Mouse (Mus musculus) neural tube, embryonic 13.5 days (tissue): ENCODE measurements at regions not wholly inside any gene's neighbourhood (a gene's known extent, or its start where the extent isn't known, plus 50 kb on each side); places are given as distances from the start of the nearest gene placed in this dataset.

ENCODE experiments used
- ATAC-seq: fragments of 200-750 bp; cut with Nextera tagmentation; 2 replicates; pipeline ENCODE4 v1.8.0; 2017; ENCODE audit warnings: low read depth, mild to moderate bottlenecking, moderate TSS enrichment, moderate library complexity
- H3K27ac ChIP-seq: fragments of 300-500 bp; sonication (generic); replicated peaks from 2 replicates; pipeline ENCODE4 v1.5.1; 2015; ENCODE audit warnings: moderate library complexity, mild to moderate bottlenecking, inconsistent platforms
- H3K27me3 ChIP-seq: fragments of 300-500 bp; sonication (generic); 2 replicates; pipeline ENCODE4 v1.6.1; 2015; ENCODE audit warnings: mild to moderate bottlenecking, inconsistent platforms
- H3K36me3 ChIP-seq: fragments of 300-500 bp; sonication (generic); 2 replicates; pipeline ENCODE4 v1.6.1; 2015; ENCODE audit warnings: mild to moderate bottlenecking, inconsistent platforms
- H3K4me1 ChIP-seq: fragments of 300-500 bp; sonication (generic); replicated peaks from 2 replicates; pipeline ENCODE4 v1.6.1; 2015; ENCODE audit warnings: inconsistent platforms
- H3K4me2 ChIP-seq: fragments of 300-500 bp; sonication (generic); 2 replicates; pipeline ENCODE4 v1.6.1; 2015; ENCODE audit warnings: inconsistent platforms, mild to moderate bottlenecking, moderate library complexity
- H3K4me3 ChIP-seq: fragments of 300-500 bp; sonication (generic); 2 replicates; pipeline ENCODE4 v1.5.1; 2015; ENCODE audit warnings: mild to moderate bottlenecking, inconsistent platforms
- H3K9ac ChIP-seq: fragments of 300-500 bp; sonication (generic); 2 replicates; pipeline ENCODE4 v1.6.1; 2015; ENCODE audit warnings: moderate library complexity, mild to moderate bottlenecking, inconsistent platforms
- H3K9me3 ChIP-seq: fragments of 300-500 bp; sonication (generic); 2 replicates; pipeline ENCODE4 v1.6.1; 2016; ENCODE audit warnings: inconsistent platforms
- WGBS: fragments of 180-500 bp; shearing (Covaris S2); methylation state at CpG from one replicate; pipeline ENCODE4 v1.1.7; 2015; 5-methylcytosine and 5-hydroxymethylcytosine counted together

DNA sequence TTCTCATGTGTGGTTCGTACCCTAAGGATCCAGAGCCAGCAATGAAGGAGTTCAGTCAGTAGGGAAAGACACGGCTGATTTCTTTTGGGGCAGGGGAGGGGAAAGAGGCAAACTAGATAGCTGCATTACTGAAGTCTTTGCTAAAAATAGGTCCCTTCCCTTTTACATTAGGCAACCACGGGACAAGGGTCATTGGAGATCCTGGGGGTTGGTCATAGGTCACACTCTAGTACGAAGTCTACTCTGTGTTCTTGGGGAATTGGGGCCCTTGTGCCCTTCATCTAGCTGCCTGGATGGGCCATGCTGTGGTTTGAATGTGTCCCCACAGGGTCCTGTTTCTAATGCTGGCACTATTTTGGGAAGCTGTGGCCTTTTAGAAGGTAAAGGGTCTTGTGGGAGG lies 229.6 kb upstream of the 4931429L15Rik start:
- WGBS: 77% methylated on average over 4 of the region's 4 CpGs
- H3K4me1 ChIP-seq: no peaks in the 10 kb centered on the region
- ATAC-seq: no peak

DNA sequence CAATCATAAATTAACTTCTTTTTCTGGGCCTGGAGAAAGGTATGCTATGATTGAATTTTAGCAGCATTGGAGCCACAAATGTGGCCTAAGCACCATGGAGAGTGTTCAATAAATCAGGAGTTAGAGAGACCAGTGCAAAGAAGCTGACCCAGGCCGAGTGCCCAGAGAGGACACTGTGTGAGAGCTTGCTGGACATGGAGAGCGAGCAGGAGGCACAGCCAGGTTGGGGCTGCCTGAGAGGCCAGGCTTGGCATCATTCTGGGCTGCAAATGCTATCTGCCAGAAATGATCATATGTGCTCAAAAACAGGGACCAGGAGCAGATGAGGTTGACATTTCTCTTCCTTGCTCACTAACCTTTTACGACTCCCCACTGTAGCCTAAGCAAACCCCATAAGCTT lies 224.5 kb upstream of the 4931429L15Rik start:
- H3K36me3 ChIP-seq: no peaks in the 10 kb centered on the region
- no peak overlapping the region for H3K27ac ChIP-seq
- no peaks in the 10 kb centered on the region for H3K9me3 ChIP-seq
- H3K4me3 ChIP-seq: no peak overlapping the region
- H3K9ac ChIP-seq: no peak overlapping the region
- no peaks in the 10 kb centered on the region for H3K4me1 ChIP-seq
- no peak for ATAC-seq
- 84% methylated on average over 3 of the region's 3 CpGs for WGBS
- no peaks in the 10 kb centered on the region for H3K27me3 ChIP-seq
- no peak overlapping the region for H3K4me2 ChIP-seq

More for the DNA sequence above, 229.6 kb upstream of the 4931429L15Rik start:
- no peaks in the 10 kb centered on the region for H3K9me3 ChIP-seq
- H3K4me3 ChIP-seq: no peak overlapping the region
- H3K9ac ChIP-seq: no peak overlapping the region
- H3K4me2 ChIP-seq: no peak overlapping the region
- no peak overlapping the region for H3K27ac ChIP-seq
- H3K27me3 ChIP-seq: no peaks in the 10 kb centered on the region
- no peaks in the 10 kb centered on the region for H3K36me3 ChIP-seq

DNA sequence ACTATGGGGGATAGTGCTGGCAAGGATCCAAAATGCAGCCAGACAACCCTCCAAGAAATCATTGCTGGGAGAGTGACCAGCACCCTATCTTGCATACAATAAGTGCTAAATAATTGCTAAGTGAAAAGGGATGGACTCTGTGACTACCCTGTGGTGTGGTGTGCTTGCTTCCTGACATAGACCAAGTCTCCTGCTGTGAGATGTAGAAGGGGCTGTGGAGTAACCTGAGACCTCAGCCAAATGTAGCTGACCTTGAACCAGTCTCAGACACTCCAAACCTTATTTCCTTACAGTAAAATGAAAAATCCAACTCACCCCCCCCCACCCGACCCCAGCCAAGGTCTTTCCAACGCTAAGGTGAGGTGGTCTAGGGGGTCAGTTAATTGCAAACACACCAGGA lies 221.2 kb upstream of the 4931429L15Rik start:
- no peaks in the 10 kb centered on the region for H3K27me3 ChIP-seq
- ATAC-seq: no peak
- no peak overlapping the region for H3K4me2 ChIP-seq
- H3K27ac ChIP-seq: no peak overlapping the region
- WGBS: 64% methylated on average over 2 of the region's 2 CpGs
- no peak overlapping the region for H3K9ac ChIP-seq
- no peaks in the 10 kb centered on the region for H3K9me3 ChIP-seq
- H3K4me1 ChIP-seq: 0 out of 2 replicates have a peak, but pooled peaks cover 5% of the 10 kb centered on the region
- no peak overlapping the region for H3K4me3 ChIP-seq
- H3K36me3 ChIP-seq: no peaks in the 10 kb centered on the region

DNA sequence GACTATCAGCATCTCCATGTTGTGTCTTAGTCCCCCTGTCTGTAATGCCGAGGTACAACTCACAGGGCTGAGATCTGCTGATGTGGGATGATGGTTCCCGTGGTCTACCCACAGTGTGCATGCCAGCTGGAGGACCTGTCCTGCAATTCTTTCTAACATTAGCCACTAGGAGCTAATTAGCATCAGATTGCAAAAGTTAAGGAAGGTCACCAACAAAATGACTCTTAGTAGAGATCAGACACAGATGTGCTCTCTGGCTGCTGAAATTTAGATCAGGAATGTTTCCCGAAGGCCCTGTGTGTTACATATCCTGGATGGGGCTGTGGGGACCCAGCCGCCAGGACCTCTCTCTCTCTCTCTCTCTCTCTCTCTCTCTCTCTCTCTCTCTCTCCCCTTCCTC lies 218.8 kb upstream of the 4931429L15Rik start:
- Histone ChIP-seq H3K9me3 (no peaks in the 10 kb centered on the region), H3K4me2 (no peak overlapping the region), H3K4me1 (0 out of 2 replicates have a peak, but pooled peaks cover 5% of the 10 kb centered on the region), H3K27ac (no peak overlapping the region), H3K27me3 (no peaks in the 10 kb centered on the region), H3K9ac (no peak overlapping the region), H3K4me3 (no peak overlapping the region), H3K36me3 (no peaks in the 10 kb centered on the region)
- ATAC-seq: no peak
- 80% methylated on average over 4 of the region's 4 CpGs for WGBS

DNA sequence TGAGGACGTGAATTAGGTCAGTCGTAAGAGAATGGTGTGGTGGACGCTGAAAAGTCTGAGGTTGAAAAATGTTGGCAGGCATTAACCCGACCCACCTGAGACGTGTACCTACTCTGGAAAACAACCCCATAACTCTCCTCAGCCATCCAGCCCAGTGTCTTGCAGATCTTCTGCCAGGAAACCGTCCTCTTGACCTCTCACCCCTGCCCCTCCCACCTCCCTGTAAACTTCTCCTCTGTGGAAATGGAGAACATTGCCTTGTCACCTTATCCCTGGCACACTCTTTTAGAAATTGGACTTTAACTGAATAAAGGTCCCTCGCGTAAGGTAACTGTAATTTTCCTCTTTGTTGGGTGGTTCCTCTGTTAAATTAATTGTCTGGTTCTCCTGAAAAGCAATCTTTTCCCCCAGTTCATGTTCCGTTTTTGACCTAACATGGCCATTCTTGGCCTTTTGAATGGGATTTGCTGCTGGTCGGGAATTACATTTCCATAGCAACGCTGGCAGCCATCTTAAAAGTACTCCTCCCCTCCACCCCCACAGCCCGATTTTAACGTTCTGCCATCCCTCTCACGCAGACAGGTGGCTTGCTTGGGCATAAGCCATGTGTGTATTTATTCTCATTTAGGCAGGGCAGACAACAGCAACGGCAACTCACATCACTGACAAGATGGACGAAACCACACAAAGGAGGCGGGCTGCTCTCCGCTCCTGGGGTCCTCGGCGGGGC lies 196.8 kb upstream of the 4931429L15Rik start:
- WGBS: 79% methylated on average over 20 of the region's 20 CpGs
- no peaks in the 10 kb centered on the region for H3K9me3 ChIP-seq
- H3K36me3 ChIP-seq: no peaks in the 10 kb centered on the region
- no peak overlapping the region for H3K4me2 ChIP-seq
- no peaks in the 10 kb centered on the region for H3K4me1 ChIP-seq
- H3K27me3 ChIP-seq: no peaks in the 10 kb centered on the region
- no peak overlapping the region for H3K4me3 ChIP-seq
- no peak for ATAC-seq
- no peak overlapping the region for H3K27ac ChIP-seq
- no peak overlapping the region for H3K9ac ChIP-seq

DNA sequence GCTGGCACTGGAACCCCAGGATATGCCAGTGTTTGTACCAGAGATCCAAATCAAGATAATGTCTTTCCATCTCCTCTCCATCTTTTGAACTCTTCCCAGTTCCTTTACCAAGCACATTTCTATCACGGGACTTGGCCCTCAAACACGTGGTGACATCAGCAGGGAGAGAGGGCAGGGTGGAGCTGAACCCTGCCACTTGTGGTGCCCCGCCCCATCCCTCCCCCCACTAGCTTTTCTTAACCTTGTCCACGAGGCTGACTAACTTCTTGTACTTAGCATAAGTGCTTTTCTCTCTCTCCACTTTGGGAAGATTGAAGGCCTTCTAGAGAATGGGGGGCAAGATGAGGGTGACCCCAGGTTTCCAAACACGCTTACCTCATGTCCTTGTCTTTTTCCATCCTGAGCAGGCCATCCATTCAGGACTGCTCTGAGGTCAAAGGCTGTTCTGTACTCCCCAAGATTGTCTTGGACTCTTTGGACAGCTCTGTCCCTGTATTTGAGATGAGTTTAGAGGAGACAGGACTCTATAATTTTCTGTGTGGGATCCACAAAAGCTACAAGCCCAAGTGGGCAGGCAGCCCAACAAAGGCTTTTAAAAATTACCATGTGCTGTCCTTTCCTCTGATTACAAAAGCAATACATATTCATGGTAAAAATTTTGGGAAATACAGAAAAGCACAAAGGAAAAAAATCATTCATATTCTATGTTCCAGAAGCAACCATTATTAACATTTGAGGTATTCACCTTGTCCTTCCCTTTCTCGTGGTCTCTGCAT lies 192.7 kb upstream of the 4931429L15Rik start:
- H3K4me1 ChIP-seq: peaks cover 20% of the 10 kb centered on the region
- no peaks in the 10 kb centered on the region for H3K27me3 ChIP-seq
- H3K4me3 ChIP-seq: no peak overlapping the region
- H3K27ac ChIP-seq: no peak overlapping the region
- H3K9ac ChIP-seq: no peak overlapping the region
- no peak overlapping the region for H3K4me2 ChIP-seq
- WGBS: 79% methylated on average over 6 of the region's 6 CpGs
- ATAC-seq: no peak
- no peaks in the 10 kb centered on the region for H3K9me3 ChIP-seq
- no peaks in the 10 kb centered on the region for H3K36me3 ChIP-seq

DNA sequence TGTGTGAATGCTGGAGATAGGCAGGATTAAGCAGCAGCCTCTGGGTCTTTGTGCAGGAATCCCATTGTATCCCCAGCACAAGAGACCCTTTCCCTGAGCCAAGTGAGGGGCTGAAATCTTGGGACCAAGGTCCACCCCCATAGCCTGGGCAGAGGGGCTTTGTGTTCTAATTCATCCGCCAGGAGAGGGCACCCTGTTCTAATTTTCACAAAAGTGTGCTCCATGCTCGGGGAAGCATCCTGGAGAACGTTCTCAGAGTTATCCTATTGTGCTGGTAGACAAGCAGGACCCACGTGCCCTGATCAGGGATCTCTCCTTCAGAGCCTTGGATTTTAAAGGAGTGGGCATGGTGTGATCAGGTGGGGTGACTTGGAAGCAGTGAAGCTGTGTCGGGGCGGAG lies 191.5 kb upstream of the 4931429L15Rik start:
- peaks cover 20% of the 10 kb centered on the region for H3K4me1 ChIP-seq
- ATAC-seq: 0 out of 2 replicates have a peak, but pooled peaks have one; percentile 19
- no peak overlapping the region for H3K4me2 ChIP-seq
- no peak overlapping the region for H3K4me3 ChIP-seq
- 47% methylated on average over 6 of the region's 6 CpGs for WGBS
- no peak overlapping the region for H3K9ac ChIP-seq
- H3K36me3 ChIP-seq: no peaks in the 10 kb centered on the region
- no peak overlapping the region for H3K27ac ChIP-seq
- H3K9me3 ChIP-seq: no peaks in the 10 kb centered on the region
- no peaks in the 10 kb centered on the region for H3K27me3 ChIP-seq

DNA sequence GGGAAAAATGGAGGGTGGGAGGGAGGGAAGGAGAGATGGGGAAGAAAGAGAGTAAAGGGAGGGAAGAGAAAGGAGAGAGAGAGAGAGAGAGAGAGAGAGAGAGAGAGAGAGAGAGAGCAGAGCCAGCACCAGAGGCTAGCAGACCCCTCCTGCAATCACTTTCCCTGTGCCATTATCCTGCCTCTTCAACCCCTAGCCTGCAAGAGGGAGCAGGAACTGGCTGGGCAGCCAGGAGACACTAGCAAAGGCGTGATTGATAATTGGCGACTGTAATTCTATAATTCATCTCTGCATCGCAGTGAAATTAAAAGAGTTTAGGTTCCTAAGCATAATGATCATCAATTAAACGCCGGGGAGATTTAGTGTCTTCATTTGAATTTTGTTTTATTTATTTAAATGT lies 190.1 kb upstream of the 4931429L15Rik start:
- Histone ChIP-seq H3K9me3 (no peaks in the 10 kb centered on the region), H3K9ac (no peak overlapping the region), H3K4me1 (peaks cover 24% of the 10 kb centered on the region), H3K27ac (no peak overlapping the region), H3K27me3 (0 out of 2 replicates have a peak, but pooled peaks cover 8% of the 10 kb centered on the region), H3K4me2 (no peak overlapping the region), H3K36me3 (no peaks in the 10 kb centered on the region), H3K4me3 (no peak overlapping the region)
- WGBS: 41% methylated on average over 5 of the region's 5 CpGs
- ATAC-seq: no peak

DNA sequence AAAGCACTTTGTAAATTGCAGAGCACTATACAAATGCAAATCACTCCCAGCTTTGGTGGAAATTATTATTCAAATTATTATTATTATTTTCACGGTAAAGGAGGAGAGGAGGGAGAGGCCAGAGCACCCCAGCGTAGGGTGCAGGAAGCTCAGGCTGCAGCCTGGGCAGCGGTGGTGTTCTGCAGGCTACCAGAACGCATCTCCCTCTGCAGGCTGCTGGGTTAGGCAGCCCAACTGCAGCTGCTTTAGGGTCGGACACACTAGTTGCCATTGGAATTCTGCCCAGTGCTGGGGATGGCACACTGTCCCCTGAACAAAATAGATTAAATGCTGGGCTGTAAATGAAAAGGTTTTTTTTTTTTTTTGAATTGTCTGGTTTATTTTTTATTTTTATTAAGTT lies 189.7 kb upstream of the 4931429L15Rik start:
- ATAC-seq: no peak
- Histone ChIP-seq H3K9ac (no peak overlapping the region), H3K27ac (no peak overlapping the region), H3K4me2 (no peak overlapping the region), H3K4me3 (no peak overlapping the region), H3K4me1 (peaks cover 28% of the 10 kb centered on the region), H3K9me3 (no peaks in the 10 kb centered on the region), H3K36me3 (no peaks in the 10 kb centered on the region), H3K27me3 (0 out of 2 replicates have a peak, but pooled peaks cover 8% of the 10 kb centered on the region)
- WGBS: 13% methylated on average over 5 of the region's 5 CpGs

DNA sequence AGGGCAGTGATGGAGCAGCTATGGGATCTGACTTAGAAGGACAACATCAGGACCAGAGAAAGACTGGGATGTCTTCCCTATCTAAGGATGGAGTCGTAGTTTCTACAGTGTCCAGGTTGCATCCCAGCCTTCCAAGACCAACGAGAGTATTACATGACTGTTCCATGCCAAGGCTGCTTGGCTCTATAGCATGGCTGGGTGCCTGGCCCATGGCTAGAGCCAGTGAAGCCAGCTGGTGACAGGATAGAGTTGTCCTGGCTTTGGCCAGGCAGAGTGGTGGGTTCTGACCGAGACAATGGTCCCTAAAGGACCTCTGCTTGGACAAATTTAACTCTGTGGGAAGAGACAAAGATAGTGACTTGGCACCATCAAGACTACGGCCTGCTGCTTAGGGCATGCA lies 187.2 kb upstream of the 4931429L15Rik start:
- 95% methylated on average over 4 of the region's 4 CpGs for WGBS
- Histone ChIP-seq H3K36me3 (no peaks in the 10 kb centered on the region), H3K4me1 (peaks cover 46% of the 10 kb centered on the region), H3K4me3 (no peak overlapping the region), H3K4me2 (no peak overlapping the region), H3K9me3 (no peaks in the 10 kb centered on the region), H3K27ac (no peak overlapping the region), H3K27me3 (0 out of 2 replicates have a peak, but pooled peaks cover 8% of the 10 kb centered on the region), H3K9ac (no peak overlapping the region)
- ATAC-seq: no peak

DNA sequence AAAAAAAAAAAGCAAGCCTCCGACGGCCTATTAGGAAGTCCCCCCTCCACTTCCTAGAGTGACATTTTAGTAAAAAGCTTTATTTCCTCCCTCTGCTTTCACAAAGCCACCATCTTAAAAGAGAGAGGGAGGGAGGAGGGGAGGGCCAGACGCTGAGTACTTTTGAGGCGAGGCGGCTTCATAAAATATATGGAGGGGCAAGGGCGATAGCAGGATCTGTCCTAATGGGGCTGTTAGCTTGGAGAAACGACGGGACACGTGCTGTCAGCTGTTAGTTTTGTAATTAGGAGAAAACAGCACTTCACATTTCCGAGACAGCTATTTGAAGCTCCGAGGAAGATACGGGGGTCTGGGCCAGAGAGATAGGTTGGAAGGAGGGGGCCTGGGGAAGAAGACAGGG lies 184.8 kb upstream of the 4931429L15Rik start:
- Histone ChIP-seq H3K27ac (no peak overlapping the region), H3K9me3 (no peaks in the 10 kb centered on the region), H3K4me3 (no peak overlapping the region), H3K27me3 (0 out of 2 replicates have a peak, but pooled peaks cover 15% of the 10 kb centered on the region), H3K4me2 (peak overlapping the region; percentile 29; the same call in 1 of the 2 replicates), H3K9ac (no peak overlapping the region), H3K4me1 (peaks cover 31% of the 10 kb centered on the region), H3K36me3 (no peaks in the 10 kb centered on the region)
- ATAC-seq: peak; percentile 42; the same call in 1 of the 2 replicates
- WGBS: 11% methylated on average over 12 of the region's 12 CpGs

DNA sequence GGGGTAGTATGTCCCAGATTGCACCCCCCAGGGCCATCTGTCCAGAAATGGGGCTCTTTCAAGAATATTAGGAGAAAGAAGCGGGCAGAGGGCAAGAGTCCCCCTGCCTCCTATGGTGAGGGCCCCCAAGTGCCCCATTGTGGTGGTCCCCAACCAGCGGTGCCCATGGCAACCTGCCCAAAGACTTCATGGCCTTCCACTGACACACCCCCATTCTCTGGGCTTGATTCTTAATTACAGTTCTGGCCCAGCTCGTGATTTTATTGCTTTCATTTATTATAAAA lies 184.3 kb upstream of the 4931429L15Rik start:
- no peaks in the 10 kb centered on the region for H3K36me3 ChIP-seq
- H3K9ac ChIP-seq: no peak overlapping the region
- H3K27ac ChIP-seq: peak overlapping the region; percentile 52; the same call in 1 of the 2 replicates
- H3K9me3 ChIP-seq: no peaks in the 10 kb centered on the region
- 16% methylated on average over 3 of the region's 3 CpGs for WGBS
- peaks cover 33% of the 10 kb centered on the region for H3K4me1 ChIP-seq
- H3K4me3 ChIP-seq: no peak overlapping the region
- 0 out of 2 replicates have a peak, but pooled peaks cover 15% of the 10 kb centered on the region for H3K27me3 ChIP-seq
- peak overlapping the region; percentile 29 for H3K4me2 ChIP-seq
- no peak for ATAC-seq
